Mouse (Mus musculus): ENCODE results near the gene Clcn1. TPM values are rescaled to one million over a fixed set of nuclear protein-coding genes. Genes with fewer than 3 reads are reported as not detected.

Gene Clcn1
- not detected for polyA plus RNA-seq (2017; shearing (Covaris generic))

DNA sequence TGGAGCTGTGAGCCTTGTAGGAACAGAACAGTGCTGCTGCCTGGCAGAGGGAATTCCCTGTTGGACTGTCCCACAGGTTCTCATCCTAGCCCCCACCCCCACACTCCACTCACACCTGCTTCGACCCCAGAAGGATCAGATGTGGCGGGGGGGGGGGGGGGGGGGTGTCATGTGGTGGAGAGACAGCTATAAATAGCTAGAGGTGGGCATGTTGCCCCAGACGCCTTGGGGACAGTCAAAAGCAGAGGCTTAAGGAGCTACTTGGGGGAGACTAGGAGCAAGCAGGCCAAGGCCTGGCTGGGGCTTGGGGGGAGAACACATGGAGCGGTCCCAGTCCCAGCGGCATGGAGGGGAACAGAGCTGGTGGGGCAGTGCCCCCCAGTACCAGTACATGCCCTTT, at the start of gene Clcn1:
Clcn1 (plus strand) TSS at position 238 of the 400 bp plus-strand sequence.

DNA sequence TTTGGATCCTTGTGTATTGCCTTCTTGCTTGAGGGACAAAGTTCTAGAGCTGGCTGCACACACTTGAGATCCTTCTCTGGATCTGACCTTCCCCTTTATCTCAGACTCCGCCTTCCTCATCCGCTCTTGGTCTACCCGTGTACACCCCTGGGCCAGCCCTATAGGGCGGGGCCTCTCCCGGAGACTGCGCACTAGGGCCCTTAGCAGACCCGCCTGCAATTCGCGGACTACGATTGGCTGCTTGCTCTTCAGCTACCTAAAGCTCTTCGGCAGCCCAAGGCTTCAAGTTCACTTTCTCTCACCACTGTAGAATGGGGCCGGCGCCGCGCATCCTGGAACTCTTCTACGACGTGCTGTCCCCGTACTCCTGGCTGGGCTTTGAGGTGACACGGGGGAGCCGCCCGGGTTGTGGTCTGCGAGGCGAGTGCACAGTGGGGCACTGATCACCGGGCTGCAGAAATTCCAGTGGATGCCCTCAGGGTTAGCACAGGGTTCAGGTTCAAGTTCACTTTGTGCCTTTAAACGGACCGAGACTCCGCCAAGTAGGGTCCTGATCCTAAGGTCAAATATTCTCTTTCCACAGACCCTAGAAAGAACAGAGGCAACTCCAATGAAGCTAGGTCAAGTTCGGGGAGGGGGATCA, 40.7 kb upstream of the Clcn1 start, which contains the start of gene Gstk1:
Gstk1 (plus strand) TSS at position 225 of the 643 bp plus-strand sequence.

DNA sequence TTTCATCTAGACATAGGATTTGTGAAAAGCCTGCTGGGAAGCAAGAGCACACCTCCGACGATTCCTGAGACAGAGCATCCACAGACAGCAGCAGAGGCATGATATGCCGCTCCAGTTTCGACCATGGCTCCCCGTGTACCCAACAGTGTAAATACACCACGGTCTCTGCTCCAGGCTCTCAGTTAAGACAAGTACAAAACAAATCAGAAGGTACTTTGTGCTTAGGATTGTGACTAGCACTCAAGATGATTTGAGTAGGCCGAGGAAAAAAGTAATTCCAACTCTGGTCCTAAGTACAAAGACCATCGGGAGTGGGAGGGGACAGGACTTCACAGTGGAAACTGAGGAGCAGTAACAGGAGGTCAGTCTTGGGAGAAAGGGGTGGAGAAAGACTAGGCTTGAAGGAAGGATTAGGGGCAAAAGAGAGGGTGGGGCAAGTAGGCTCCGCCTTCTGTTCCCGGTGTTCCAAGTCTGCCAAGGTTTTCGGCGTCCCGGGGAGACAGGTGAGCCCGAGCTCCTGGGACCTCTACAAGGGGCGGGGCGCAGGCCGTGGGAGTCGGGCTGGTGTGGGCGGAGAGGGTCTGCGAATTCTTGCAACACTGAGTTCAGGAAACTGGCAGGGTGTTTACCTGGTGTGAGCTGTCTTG, 24.8 kb upstream of the Clcn1 start, which contains the start of gene Tmem139:
Tmem139 (plus strand) TSS at position 447 of the 647 bp plus-strand sequence.

DNA sequence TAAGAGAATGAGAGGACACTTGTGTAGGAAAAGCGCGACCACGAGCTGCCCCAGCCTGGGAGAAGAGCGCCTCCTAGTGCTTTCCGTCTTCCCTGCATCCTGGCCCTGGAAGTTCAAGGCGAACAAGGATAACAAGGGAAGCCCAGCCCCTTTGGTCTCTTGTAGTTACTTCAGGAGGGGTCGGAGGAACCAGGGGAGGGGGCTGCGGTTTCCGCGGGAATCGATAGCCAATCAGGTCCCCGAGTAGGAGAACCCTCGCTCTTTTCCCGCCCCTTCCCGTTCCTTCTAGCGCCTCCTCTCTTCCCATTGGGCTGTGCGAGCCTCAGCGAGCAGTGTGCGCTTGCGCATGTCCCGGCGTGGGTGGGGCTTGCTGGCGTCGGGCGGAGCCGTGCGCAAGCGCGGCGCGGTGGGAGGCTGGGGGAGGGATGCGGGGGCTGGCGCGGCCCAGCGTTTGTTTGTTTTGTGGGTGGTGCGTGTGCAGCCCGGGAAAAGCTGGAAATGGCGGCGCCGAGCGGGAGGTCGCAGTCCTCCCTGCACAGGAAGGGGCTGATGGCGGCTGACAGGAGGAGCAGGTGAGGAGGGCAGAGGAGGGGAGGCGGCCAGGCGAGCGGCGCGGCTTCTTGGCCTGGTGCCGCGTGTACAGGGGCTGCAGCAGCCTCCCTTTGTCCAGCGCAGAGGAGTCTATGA, 21.7 kb upstream of the Clcn1 start, which contains the start of gene Casp2:
Casp2 (plus strand) TSS at position 360 of the 687 bp plus-strand sequence.

DNA sequence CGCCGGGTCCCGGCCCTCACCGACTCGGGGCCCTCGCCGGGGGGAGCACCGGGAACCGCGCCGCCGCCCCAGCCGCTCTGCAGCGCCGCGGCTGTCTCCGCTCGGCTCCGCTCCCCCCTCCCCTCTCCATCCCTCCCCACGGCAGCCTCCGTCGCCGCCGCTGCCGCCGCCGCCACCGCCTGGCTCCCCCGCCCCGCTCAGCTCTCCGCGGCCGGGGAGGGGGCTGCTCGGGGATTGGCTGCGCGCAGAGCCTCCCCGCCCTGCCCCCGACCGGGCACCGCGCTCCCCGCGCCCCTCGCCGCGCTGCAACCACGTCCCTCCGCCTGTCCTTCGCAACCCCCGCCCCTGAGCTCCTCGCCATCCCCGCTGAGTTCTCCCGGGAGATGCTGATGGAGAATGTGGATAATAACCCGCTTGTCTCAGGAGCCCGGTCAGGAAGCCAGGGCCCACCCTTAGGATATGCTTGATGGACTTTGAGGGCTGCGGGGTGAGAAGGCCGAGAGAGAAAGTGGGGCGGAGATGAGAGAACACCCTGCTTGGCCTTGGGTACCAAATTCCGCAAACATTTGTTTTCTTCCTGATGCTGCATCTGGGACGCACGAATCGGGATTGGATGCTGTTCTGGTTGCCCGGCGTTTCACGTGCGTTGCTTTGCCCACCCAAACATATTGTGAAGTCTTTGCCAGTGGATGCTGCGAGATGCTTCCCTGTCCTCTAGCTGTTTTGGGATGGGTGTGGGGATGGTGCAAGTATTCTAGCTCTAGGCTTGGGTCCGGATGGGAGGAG, 38.2 kb downstream of the Clcn1 start, which contains the start of gene Fam131b:
Fam131b (minus strand) TSS at position 162 of the 786 bp plus-strand sequence.

DNA sequence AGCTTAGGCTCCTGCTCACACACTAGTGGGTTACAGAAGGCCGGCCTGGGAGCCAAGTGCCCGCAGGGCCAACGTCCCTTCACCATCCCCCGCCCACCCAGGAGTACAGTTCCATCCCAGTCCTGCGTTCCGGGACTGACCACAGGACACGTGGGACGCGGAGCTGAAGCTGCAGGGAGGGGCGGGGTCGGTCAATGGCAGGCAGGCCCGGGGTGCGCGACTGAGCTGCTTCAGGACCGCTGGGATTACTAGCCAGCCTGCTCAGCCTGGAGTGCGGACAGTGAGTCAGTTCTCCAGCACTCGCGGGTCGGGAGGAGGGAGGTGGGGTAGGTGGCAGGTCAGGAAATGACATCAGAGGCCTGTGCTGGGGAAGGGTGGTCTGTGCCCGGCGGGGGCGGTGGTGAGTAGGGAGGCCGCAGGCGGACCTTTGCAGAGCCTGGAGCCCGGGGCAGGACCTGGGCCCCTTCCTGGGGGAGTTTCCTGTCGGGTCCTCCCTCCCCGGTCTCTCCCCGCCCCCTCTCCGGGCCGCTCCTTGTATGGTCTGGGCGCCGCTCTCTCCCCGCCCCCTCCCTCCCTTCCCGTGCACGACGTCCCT, 63.0 kb downstream of the Clcn1 start, which contains the start of gene Zyx:
Zyx (plus strand) TSS at position 205 of the 595 bp plus-strand sequence.

Other genes starting within 250 kb of the Clcn1 start
- not detected for gene Sva, start 248.3 kb upstream of the Clcn1 start, polyA plus RNA-seq (2017; shearing (Covaris generic))
- not detected for gene Tas2r139, start 145.7 kb upstream of the Clcn1 start, polyA plus RNA-seq (2017; shearing (Covaris generic))
- not detected for gene Tas2r144, start 71.4 kb upstream of the Clcn1 start, polyA plus RNA-seq (2017; shearing (Covaris generic))
- 12.2 TPM for gene Gstk1, start 40.8 kb upstream of the Clcn1 start, polyA plus RNA-seq (2017; shearing (Covaris generic))
- not detected for gene Tmem139, start 24.7 kb upstream of the Clcn1 start, polyA plus RNA-seq (2017; shearing (Covaris generic))
- 77.0 TPM for gene Casp2, start 21.7 kb upstream of the Clcn1 start, polyA plus RNA-seq (2017; shearing (Covaris generic))
- not detected for gene Fam131b, start 38.0 kb downstream of the Clcn1 start, polyA plus RNA-seq (2017; shearing (Covaris generic))
- gene Zyx, start 62.9 kb downstream of the Clcn1 start, polyA plus RNA-seq (2017; shearing (Covaris generic)), result 98.2 TPM
- 0.38 TPM for gene Epha1, start 86.6 kb downstream of the Clcn1 start, polyA plus RNA-seq (2017; shearing (Covaris generic))
- not detected for gene Tas2r143, start 113.6 kb downstream of the Clcn1 start, polyA plus RNA-seq (2017; shearing (Covaris generic))
- not detected for gene Tas2r135, start 118.7 kb downstream of the Clcn1 start, polyA plus RNA-seq (2017; shearing (Covaris generic))
- not detected for gene Tas2r126, start 147.8 kb downstream of the Clcn1 start, polyA plus RNA-seq (2017; shearing (Covaris generic))
- gene Olfr458, start 178.5 kb downstream of the Clcn1 start, polyA plus RNA-seq (2017; shearing (Covaris generic)), result not detected
- gene Olfr457, start 189.7 kb downstream of the Clcn1 start, polyA plus RNA-seq (2017; shearing (Covaris generic)), result not detected
- gene Olfr456, start 200.5 kb downstream of the Clcn1 start, polyA plus RNA-seq (2017; shearing (Covaris generic)), result not detected

Data from inflammation-experienced regulatory T-cells, adult 16 weeks (primary cell).